Mouse (Mus musculus) intestine, embryonic 16.5 days (tissue): ENCODE results near the gene Cpsf4l. TPM values are rescaled to one million over a fixed set of nuclear protein-coding genes. Genes with fewer than 3 reads are reported as not detected.

Experiments used
- ATAC-seq: fragments of 200-750 bp; cut with Nextera tagmentation; 2 replicates; pipeline ENCODE4 v1.8.0; 2017; ENCODE audit warnings: moderate TSS enrichment, moderate library complexity
- H3K27ac ChIP-seq: fragments of 300-500 bp; sonication (generic); 2 replicates; pipeline ENCODE4 v1.5.1; 2014; ENCODE audit warnings: mild to moderate bottlenecking, low read length
- H3K27me3 ChIP-seq: fragments of 300-500 bp; sonication (generic); replicated peaks from 2 replicates; pipeline ENCODE4 v1.6.1; 2014; ENCODE audit warnings: low read length, control low read depth, mixed read lengths; ENCODE audit not compliant: control insufficient read depth, insufficient read depth
- H3K36me3 ChIP-seq: fragments of 300-500 bp; sonication (generic); 2 replicates; pipeline ENCODE4 v1.6.1; 2014; ENCODE audit warnings: low read length, control low read depth; ENCODE audit not compliant: control insufficient read depth, insufficient read depth
- H3K4me1 ChIP-seq: fragments of 300-500 bp; sonication (generic); 2 replicates; pipeline ENCODE4 v1.6.1; 2014; ENCODE audit warnings: low read length, control low read depth, mixed read lengths; ENCODE audit not compliant: control insufficient read depth, insufficient read depth
- H3K4me2 ChIP-seq: fragments of 300-500 bp; sonication (generic); 2 replicates; pipeline ENCODE4 v1.6.1; 2014; ENCODE audit warnings: low read depth, low read length, control low read depth
- H3K4me3 ChIP-seq: fragments of 300-500 bp; sonication (generic); 2 replicates; pipeline ENCODE4 v1.5.1; 2014; ENCODE audit warnings: mild to moderate bottlenecking, low read length
- H3K9ac ChIP-seq: fragments of 300-500 bp; sonication (generic); 2 replicates; pipeline ENCODE4 v1.6.1; 2014; ENCODE audit warnings: low read depth, low read length
- H3K9me3 ChIP-seq: fragments of 300-500 bp; sonication (generic); 2 replicates; pipeline ENCODE4 v1.6.1; 2016; ENCODE audit warnings: low read length, control low read depth; ENCODE audit not compliant: control insufficient read depth
- WGBS: fragments of 180-500 bp; shearing (Covaris S2); extraction: QIAGEN DNeasy Blood & Tissue Kit; methylation state at CpG from one replicate; pipeline ENCODE4 v1.1.7; 2014; 5-methylcytosine and 5-hydroxymethylcytosine counted together
- polyA plus RNA-seq: library from polyadenylated mRNA; unstranded; fragments of >200 nt; fragmentation: Nextera tagmentation; extraction: Ambion mirVana; gene quantifications from 2 replicates; pipeline ENCODE4 v1.2.1, GENCODE M21; 2015

Gene Cpsf4l
- polyA plus RNA-seq, 1 experiment from 2014 or later: 0.12 TPM

DNA sequence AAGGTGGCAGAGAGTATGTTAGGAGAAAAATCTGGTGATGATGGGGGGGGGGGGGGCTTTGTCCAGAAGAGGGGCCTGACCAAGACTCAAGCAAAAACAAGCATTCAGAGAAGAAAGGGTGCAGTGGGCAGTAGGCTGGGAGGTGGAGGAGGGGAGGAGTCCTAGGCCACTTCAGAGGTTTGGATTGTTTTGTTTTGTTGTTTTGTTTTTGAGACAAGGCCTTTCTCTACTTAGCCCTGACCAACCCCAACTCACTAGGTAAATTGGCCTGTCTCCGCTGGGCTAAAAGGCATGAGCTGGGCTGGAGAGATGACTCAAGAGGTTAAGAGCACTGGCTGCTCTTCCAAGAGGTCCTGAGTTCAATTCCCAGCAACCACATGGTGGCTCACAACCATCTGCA is 1.2 kb upstream of the Cpsf4l start:
- Histone ChIP-seq H3K36me3 (no peaks in the 10 kb centered on the region), H3K4me3 (no peak overlapping the region), H3K9ac (no peak overlapping the region; the same call in 1 of the 2 replicates), H3K27me3 (no peaks in the 10 kb centered on the region), H3K4me1 (peaks cover 25% of the 10 kb centered on the region), H3K9me3 (no peaks in the 10 kb centered on the region), H3K27ac (no peak overlapping the region), H3K4me2 (no peak overlapping the region)
- ATAC-seq: no peak
- WGBS: 72% methylated on average over 1 of the region's 1 CpGs

DNA sequence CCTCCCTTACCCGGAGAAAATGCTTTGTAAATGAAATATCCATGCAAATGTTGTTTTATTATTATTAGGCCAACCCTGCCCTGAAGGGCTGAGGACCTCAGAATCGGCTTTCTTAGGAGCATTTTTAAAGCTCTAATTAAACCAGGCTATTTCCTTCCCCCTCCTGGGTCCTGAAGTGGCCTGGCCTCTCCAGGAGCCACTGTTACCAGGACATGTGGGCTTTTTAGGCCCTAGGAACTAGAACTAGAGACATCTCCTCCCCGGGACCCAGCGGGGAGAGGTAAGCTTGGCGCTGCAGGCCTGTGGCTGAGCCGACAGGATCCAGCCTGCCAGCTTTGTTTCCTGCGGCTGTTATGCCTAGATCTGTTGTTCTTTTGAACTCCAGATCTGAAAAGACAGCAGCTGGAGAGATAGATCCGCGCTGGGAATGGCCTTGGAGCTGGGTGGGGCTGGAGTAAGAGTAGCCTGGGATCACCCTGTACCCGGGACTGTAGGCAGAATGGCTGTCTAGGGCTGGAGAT is 500 bp upstream of the Cpsf4l start:
- Histone ChIP-seq H3K4me2 (peak overlapping the region; percentile 17; the same call in 1 of the 2 replicates), H3K4me1 (peaks cover 25% of the 10 kb centered on the region), H3K27me3 (no peaks in the 10 kb centered on the region), H3K27ac (peak overlapping the region; percentile 77), H3K4me3 (no peak overlapping the region), H3K9me3 (no peaks in the 10 kb centered on the region), H3K9ac (peak overlapping the region; percentile 62), H3K36me3 (no peaks in the 10 kb centered on the region)
- WGBS: 10% methylated on average over 10 of the region's 10 CpGs
- ATAC-seq: peak; percentile 34; the same call in 1 of the 2 replicates

DNA sequence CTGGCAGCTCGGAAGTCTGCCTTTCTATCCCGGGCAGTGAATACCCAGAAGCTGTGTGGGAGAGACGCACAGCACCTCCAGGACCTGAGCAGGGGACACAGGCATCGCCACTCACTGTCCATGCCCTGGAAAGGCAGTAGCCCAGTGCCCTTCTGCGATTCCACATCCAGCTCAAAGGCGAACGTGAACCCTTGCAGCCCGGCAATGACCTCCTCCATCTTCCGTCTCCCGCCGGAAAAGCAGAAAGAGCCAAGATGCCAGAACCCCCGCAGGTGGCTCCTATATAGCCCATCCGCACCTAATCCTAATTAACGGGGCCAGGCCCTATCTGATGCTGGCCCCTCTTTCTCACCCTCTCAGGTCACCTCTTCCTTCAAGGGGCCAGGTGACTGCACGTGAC is 545 bp downstream of the Cpsf4l start:
- no peak overlapping the region for H3K4me3 ChIP-seq
- peaks cover 27% of the 10 kb centered on the region for H3K4me1 ChIP-seq
- H3K9ac ChIP-seq: no peak overlapping the region
- ATAC-seq: no peak
- no peaks in the 10 kb centered on the region for H3K36me3 ChIP-seq
- no peak overlapping the region for H3K27ac ChIP-seq
- no peaks in the 10 kb centered on the region for H3K9me3 ChIP-seq
- 42% methylated on average over 15 of the region's 15 CpGs for WGBS
- H3K27me3 ChIP-seq: no peaks in the 10 kb centered on the region
- H3K4me2 ChIP-seq: no peak overlapping the region

DNA sequence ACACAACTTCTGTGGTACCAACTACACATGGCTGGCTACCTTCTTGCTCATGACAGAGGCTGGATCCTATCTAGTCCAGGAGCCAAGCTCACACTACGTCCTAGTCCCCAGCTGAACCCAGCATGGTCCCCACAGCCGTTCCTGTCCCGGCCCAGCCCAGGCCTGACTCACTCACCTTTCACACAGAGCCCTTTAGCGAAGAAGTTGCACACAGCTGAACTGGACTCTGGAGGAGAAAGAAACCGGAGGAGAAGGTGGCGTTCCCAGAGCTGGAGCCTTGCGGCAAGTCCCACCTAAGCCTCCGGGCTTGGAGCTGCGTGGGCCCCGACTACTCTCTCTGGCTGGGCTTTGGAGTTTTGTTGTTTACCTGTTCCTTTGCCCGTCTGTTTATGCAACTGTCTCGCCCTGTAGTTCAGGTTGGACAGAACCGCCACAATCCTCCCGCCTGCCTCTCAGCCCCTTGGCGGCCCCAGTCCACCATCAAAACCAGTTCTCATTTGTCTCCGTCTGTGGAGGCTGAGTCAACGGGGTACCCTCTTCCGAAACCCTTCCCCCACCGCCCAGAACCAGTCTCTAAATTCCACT is 1.1 kb downstream of the Cpsf4l start:
- no peak overlapping the region for H3K9ac ChIP-seq
- H3K27ac ChIP-seq: no peak overlapping the region
- no peak overlapping the region for H3K4me3 ChIP-seq
- 59% methylated on average over 19 of the region's 19 CpGs for WGBS
- ATAC-seq: no peak
- peaks cover 31% of the 10 kb centered on the region for H3K4me1 ChIP-seq
- no peaks in the 10 kb centered on the region for H3K9me3 ChIP-seq
- H3K27me3 ChIP-seq: no peaks in the 10 kb centered on the region
- H3K4me2 ChIP-seq: no peak overlapping the region
- no peaks in the 10 kb centered on the region for H3K36me3 ChIP-seq

DNA sequence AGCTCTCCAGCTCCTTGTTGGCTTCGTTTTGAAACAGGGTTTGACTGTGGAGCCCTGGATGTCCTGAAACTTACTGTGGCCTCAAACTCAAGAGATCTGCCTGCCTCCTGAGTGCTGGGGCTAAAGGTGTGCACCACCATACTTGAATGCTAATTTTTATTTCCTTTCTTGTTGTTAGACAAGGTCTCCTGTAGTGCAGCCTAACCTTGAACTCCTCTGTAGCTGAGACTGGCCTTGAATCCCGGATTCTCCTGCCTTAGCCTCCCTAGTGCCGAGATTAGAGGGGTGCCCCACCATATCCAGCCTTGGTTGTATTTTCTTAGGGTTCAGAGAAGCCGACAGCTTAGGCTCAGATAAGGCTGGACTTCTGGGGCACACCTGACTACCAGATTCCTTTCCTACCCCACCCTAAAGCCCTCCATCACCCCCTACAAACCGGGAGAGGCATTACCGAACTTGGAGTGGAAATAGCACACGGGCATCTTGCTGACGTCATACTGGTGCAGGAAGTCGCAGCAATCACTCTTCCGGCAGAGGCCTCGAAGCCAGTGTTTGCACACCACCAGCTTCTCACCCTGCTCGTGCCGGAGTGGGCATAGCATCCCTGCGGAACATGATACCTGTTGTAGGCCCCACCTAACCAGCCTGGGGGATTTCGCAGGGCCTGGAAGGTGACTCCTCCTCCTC is 3.7 kb downstream of the Cpsf4l start:
- 71% methylated on average over 15 of the region's 15 CpGs for WGBS
- Histone ChIP-seq H3K4me1 (peaks cover 31% of the 10 kb centered on the region), H3K4me2 (no peak overlapping the region), H3K4me3 (no peak overlapping the region), H3K27ac (no peak overlapping the region), H3K9ac (no peak overlapping the region), H3K27me3 (no peaks in the 10 kb centered on the region), H3K9me3 (no peaks in the 10 kb centered on the region), H3K36me3 (no peaks in the 10 kb centered on the region)
- no peak for ATAC-seq

DNA sequence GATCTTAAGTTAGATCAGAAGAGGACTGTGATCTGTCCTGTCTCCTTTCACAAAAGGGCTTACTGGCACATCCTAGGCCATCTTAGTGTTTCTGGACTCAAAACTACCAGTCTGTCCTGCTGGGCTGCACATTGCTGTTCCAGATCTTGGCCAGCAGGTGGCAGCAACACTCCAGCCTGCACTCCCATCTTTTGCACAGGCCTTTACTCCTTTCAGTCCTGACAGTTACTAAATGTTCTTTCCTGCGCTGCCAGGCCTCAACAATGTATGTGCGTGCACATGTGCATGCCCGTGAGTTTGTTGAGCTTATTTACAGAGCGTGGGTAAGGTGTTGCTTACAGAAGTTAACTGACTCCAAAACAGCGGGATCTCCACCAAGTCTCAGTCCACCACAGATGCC is 6.1 kb downstream of the Cpsf4l start:
- peak; percentile 65 for ATAC-seq
- no peaks in the 10 kb centered on the region for H3K9me3 ChIP-seq
- 28% methylated on average over 5 of the region's 5 CpGs for WGBS

DNA sequence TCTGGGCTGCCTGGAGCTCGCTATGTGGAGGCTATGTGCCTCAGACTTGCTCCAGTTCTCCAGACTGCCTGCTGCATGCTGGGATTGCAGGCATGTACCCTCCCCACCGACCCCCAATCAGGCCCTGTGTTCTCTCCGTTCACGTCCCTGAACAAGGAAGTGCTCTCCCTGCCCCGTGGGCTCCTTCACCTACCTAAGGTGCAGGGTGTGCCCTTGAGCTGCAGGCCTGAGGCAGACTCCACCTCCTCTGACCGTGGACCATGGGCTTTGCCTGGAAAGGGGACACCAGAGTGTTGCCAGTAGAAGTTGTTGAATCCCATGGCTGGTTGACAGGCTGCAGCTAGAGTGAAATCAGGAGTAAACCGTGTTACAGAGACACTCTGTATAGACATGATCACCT is 10.2 kb downstream of the Cpsf4l start:
- no peak overlapping the region for H3K9ac ChIP-seq
- 69% methylated on average over 7 of the region's 7 CpGs for WGBS
- ATAC-seq: no peak
- no peak overlapping the region for H3K4me3 ChIP-seq
- H3K4me1 ChIP-seq: peaks cover 4% of the 10 kb centered on the region; the same call in 1 of the 2 replicates
- H3K27me3 ChIP-seq: no peaks in the 10 kb centered on the region
- peaks cover 10% of the 10 kb centered on the region; the same call in 1 of the 2 replicates for H3K36me3 ChIP-seq
- H3K4me2 ChIP-seq: no peak overlapping the region
- no peaks in the 10 kb centered on the region for H3K9me3 ChIP-seq
- H3K27ac ChIP-seq: no peak overlapping the region

More for the DNA sequence above, 6.1 kb downstream of the Cpsf4l start:
- Histone ChIP-seq H3K9ac (no peak overlapping the region; the same call in 1 of the 2 replicates), H3K4me2 (no peak overlapping the region), H3K4me3 (no peak overlapping the region), H3K4me1 (peaks cover 10% of the 10 kb centered on the region), H3K27ac (no peak overlapping the region), H3K27me3 (no peaks in the 10 kb centered on the region), H3K36me3 (no peaks in the 10 kb centered on the region)

DNA sequence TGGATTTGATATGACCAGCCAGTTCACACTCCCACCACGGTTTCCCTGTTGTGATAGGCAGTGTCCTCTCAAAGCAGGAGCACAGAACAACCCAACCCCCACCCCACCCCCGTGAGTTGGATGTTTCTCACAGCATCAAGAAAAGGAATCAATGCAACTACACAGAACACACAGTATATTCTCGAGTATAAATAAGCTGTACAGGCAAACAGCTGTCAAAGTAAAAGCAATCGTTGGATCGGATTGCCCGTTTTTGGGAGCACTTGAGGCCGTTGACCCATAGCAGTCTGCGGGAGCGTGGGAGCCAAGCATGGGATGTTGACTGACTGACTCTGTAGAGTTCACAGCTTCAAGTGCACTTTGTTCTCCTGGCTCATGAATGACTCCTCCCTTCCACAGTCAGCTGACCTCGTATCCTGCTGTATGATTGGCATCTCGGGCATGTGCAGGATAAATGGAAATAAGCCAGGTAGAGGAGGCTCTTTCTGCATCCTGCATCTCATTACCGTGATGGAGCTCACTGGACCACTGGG is 11.7 kb downstream of the Cpsf4l start:
- H3K4me3 ChIP-seq: no peak overlapping the region
- 68% methylated on average over 12 of the region's 12 CpGs for WGBS
- H3K27ac ChIP-seq: no peak overlapping the region
- H3K4me2 ChIP-seq: no peak overlapping the region
- H3K9ac ChIP-seq: no peak overlapping the region
- no peaks in the 10 kb centered on the region for H3K4me1 ChIP-seq
- ATAC-seq: peak; percentile 73
- H3K27me3 ChIP-seq: no peaks in the 10 kb centered on the region
- H3K9me3 ChIP-seq: no peaks in the 10 kb centered on the region
- peaks cover 10% of the 10 kb centered on the region; the same call in 1 of the 2 replicates for H3K36me3 ChIP-seq

DNA sequence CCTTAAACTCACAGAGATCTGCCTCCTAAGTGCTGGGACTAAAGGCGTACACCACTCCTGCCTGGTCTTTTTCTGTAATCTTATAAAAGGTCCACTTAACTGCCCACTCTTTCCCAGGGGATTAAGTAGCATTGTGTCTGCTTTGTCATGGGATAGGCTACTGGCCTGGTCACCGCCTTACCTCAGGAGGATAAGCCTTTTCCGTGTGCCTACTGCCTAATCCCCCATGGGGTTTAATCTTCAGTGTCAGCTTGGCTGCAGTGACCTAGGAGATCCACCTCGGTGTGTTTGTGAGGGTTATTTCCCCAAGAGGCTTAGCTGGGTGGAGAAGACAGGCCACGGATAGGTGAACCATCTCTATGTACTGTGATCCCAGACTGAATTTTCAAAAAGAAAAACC is 12.2 kb downstream of the Cpsf4l start:
- no peak overlapping the region for H3K4me3 ChIP-seq
- H3K27me3 ChIP-seq: no peaks in the 10 kb centered on the region
- H3K27ac ChIP-seq: no peak overlapping the region
- peaks cover 10% of the 10 kb centered on the region; the same call in 1 of the 2 replicates for H3K36me3 ChIP-seq
- ATAC-seq: no peak
- H3K9me3 ChIP-seq: no peaks in the 10 kb centered on the region
- whole genome bisulfite sequencing: 80% methylated on average over 5 of the region's 5 CpGs
- no peak overlapping the region for H3K9ac ChIP-seq
- H3K4me2 ChIP-seq: no peak overlapping the region
- no peaks in the 10 kb centered on the region for H3K4me1 ChIP-seq
